ENCODE assay signal across 9 mouse cellular contexts in genomic region chr17:84820603-84821002, GRCm38 (mm10). TPM values are rescaled to one million over a fixed set of nuclear protein-coding genes. Genes with fewer than 3 reads are reported as not detected.
DNase-seq lines count a peak whose midpoint lies in the region; ATAC-seq and TF ChIP-seq lines count a peak whose summit lies in the region.
"Had no signal": no experiment of that assay in that cellular context is flagged by ENCODE, and none has a peak within 500 bp of the region (broad histone marks: within the 10 kb centered on the region; RNA-seq: fewer than 3 reads in every experiment).

No protein-coding gene starts in this region.

- WGBS in kidney, adult 2 months: 4% methylated on average over 4 of the region's 4 CpGs
- WGBS in kidney, embryonic 15.5 days: 9% methylated on average over 4 of the region's 4 CpGs

- ATAC-seq in kidney, embryonic 15.5 days (replicated peaks; ENCODE audit: low FRiP score): no peak
- ATAC-seq in megakaryocyte, adult 5-6 weeks (ENCODE audit: poor library complexity, severe bottlenecking): no peak

- no peak for TF ChIP-seq POLR2A in kidney, adult 2 months (IDR thresholded peaks at IDR 0.05; ENCODE audit: low read depth, low read length)

- H3K4me2 ChIP-seq in kidney, embryonic 15.5 days: no peak overlapping the region
- H3K4me2 ChIP-seq: limb, embryonic 13.5 days had no signal

- no peak overlapping the region for H3K9ac ChIP-seq in kidney, embryonic 15.5 days
- H3K9ac ChIP-seq: limb, embryonic 13.5 days had no signal

- no peaks in the 10 kb centered on the region; the same call in 1 of the 2 replicates for H3K4me1 ChIP-seq in kidney, adult 2 months (ENCODE audit: control insufficient read depth, insufficient read depth, low read length)
- H3K4me1 ChIP-seq in kidney, embryonic 15.5 days: no peaks in the 10 kb centered on the region
- H3K4me1 ChIP-seq: limb, embryonic 13.5 days had no signal

- H3K36me3 ChIP-seq in kidney, adult 2 months (ENCODE audit: control insufficient read depth, insufficient read depth, low read length): no peaks in the 10 kb centered on the region
- H3K36me3 ChIP-seq in kidney, embryonic 15.5 days: no peaks in the 10 kb centered on the region
- H3K36me3 ChIP-seq: limb, embryonic 13.5 days had no signal

- H3K9me3 ChIP-seq in kidney, embryonic 15.5 days (replicated peaks): no peaks in the 10 kb centered on the region
- H3K9me3 ChIP-seq: limb, embryonic 13.5 days had no signal

- no peak overlapping the region for H3K27ac ChIP-seq in kidney, adult 2 months (ENCODE audit: insufficient read depth, low read depth, low read length)
- H3K27ac ChIP-seq in kidney, embryonic 15.5 days: no peak overlapping the region
- no peak overlapping the region for H3K27ac ChIP-seq in layer of hippocampus, adult 2 months
- H3K27ac ChIP-seq: limb, embryonic 13.5 days had no signal

- DNase-seq in kidney, adult 2 months: peak; percentile 55
- DNase-seq in ES-CJ7 (ENCODE audit: low read depth, low spot score): peak; percentile 32
- DNase-seq in adrenal gland, postnatal 14 days: peak; percentile 66
- DNase-seq in kidney, postnatal 25 days: peak; percentile 61 to 66
- no peak for DNase-seq in layer of hippocampus, adult 2 months (ENCODE audit: low spot score in 2 of 2)
- no peak for DNase-seq in cerebellum, adult 11-12 months

- no peaks in the 10 kb centered on the region for H3K27me3 ChIP-seq in kidney, adult 2 months (replicated peaks; ENCODE audit: control insufficient read depth, insufficient read depth, low read length)
- H3K27me3 ChIP-seq in kidney, embryonic 15.5 days: no peaks in the 10 kb centered on the region
- H3K27me3 ChIP-seq: limb, embryonic 13.5 days had no signal

- no peak overlapping the region for H3K4me3 ChIP-seq in kidney, adult 2 months (ENCODE audit: insufficient read depth, low read depth, low read length)
- H3K4me3 ChIP-seq in kidney, embryonic 15.5 days (replicated peaks): no peak overlapping the region
- no peak overlapping the region for H3K4me3 ChIP-seq in layer of hippocampus, adult 2 months
- H3K4me3 ChIP-seq: limb, embryonic 13.5 days had no signal

- no peak for TF ChIP-seq CTCF in kidney, adult 2 months (conservative IDR thresholded peaks at IDR 0.05; ENCODE audit: insufficient read depth, insufficient read length, low read depth, low read length)
- TF ChIP-seq CTCF in layer of hippocampus, adult 2 months (conservative IDR thresholded peaks at IDR 0.05): no peak

RNA-seq across cellular contexts. Expression of gene Lrpprc, which starts 30.0 kb away (rescaled TPM):
- 18.7 and 25.3 TPM in 2 replicates for polyA plus RNA-seq in kidney, adult 2 months (2012; rRNA removed)
- polyA plus RNA-seq in kidney, embryonic 15.5 days (2015; fragmentation: Nextera tagmentation; extraction: Ambion mirVana): 51.7 and 56.6 TPM in 2 replicates
- 84.6 and 86.6 TPM in 2 replicates for total RNA-seq in adrenal gland, postnatal 14 days (2021)
- 10 to 100 TPM; 58.0 to 63.2 TPM for total RNA-seq in layer of hippocampus, adult 2 months (2021)
- total RNA-seq in megakaryocyte, adult 5-6 weeks (2015): 17.5 and 18.2 TPM in 2 replicates
- total RNA-seq in megakaryocyte, adult 5-6 weeks (2017): 32.5 and 34.3 TPM in 2 replicates

Comparison
In these comparisons a context has a peak if more than half of its experiments do, and no peak if none do; other contexts are left out.
1. DNase-seq: peak in kidney, adult 2 months (single experiment), ES-CJ7 (single experiment), adrenal gland, postnatal 14 days (single experiment) and kidney, postnatal 25 days (2 of 2); none in layer of hippocampus, adult 2 months (0 of 2) and cerebellum, adult 11-12 months (single experiment).